ENCODE assay signal across 8 mouse cellular contexts in the genomic region with DNA sequence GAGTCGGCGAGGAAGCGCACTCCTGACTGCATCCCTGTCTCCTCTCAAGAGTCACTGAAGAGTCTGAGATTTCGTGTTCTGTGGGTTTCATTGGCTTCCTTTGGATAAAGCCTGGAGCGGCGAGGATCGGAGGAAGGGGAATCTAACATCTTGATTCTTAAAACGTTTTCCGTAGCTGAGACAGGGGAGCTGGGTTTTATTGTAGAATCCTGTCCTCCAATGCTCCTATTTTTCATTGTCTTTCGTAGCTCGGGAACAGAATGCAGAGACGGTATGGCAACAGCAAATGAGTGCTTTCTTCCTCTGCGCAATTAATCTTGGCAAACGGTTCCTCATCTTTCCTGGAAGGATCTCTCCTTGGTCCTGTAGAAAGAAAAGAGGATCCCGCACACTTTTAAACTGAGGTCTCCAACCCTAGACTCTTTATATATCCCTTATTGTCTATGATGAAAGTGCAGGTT. TPM values are rescaled to one million over a fixed set of nuclear protein-coding genes. Genes with fewer than 3 reads are reported as not detected.
DNase-seq lines count a peak whose midpoint lies in the region; ATAC-seq lines count a peak whose summit lies in the region.

No protein-coding gene starts in this region.

- peak; percentile 17 for DNase-seq in cerebellum, adult 11 months
- no peak for DNase-seq in cerebellum, adult 11-12 months
- DNase-seq in right cerebral cortex, adult 18-20 months, result peak; percentile 45
- no peak for DNase-seq in right cerebral cortex, postnatal 14 days
- peak; percentile 67 for DNase-seq in intestine, embryonic 14.5 days (ENCODE audit: low spot score)
- DNase-seq in neural tube, embryonic 11.5 days (ENCODE audit: low spot score), result peak; percentile 41
- no peak for DNase-seq in thymus, postnatal 4 days

- 0 out of 2 replicates have a peak, but pooled peaks have one; percentile 4 for ATAC-seq in intestine, embryonic 14.5 days (replicated peaks; ENCODE audit: low FRiP score, low TSS enrichment, low read depth)
- no peak for ATAC-seq in neural tube, embryonic 11.5 days (ENCODE audit: insufficient read depth, low FRiP score, low TSS enrichment)
- no peak for ATAC-seq in CD4-positive, CD25-positive, alpha-beta regulatory T cell, adult 4 months

- H3K9me3 ChIP-seq in intestine, embryonic 14.5 days (ENCODE audit: control insufficient read depth, low read length), result no peaks in the 10 kb centered on the region
- no peaks in the 10 kb centered on the region for H3K9me3 ChIP-seq in neural tube, embryonic 11.5 days (ENCODE audit: control insufficient read depth, low read length)

- peak overlapping the region; percentile 29 for H3K9ac ChIP-seq in intestine, embryonic 14.5 days (ENCODE audit: low read length)
- H3K9ac ChIP-seq in neural tube, embryonic 11.5 days (ENCODE audit: low read length), result peak overlapping the region; percentile 35

- no peaks in the 10 kb centered on the region; the same call in 1 of the 2 replicates for H3K4me1 ChIP-seq in intestine, embryonic 14.5 days (replicated peaks; ENCODE audit: control insufficient read depth, insufficient read depth, low read length)
- no peaks in the 10 kb centered on the region for H3K4me1 ChIP-seq in neural tube, embryonic 11.5 days (ENCODE audit: control insufficient read depth, insufficient read depth, low read length)

- H3K27me3 ChIP-seq in intestine, embryonic 14.5 days (replicated peaks; ENCODE audit: control insufficient read depth, insufficient read depth, low read length), result 0 out of 2 replicates have a peak, but pooled peaks cover 3% of the 10 kb centered on the region
- no peaks in the 10 kb centered on the region for H3K27me3 ChIP-seq in neural tube, embryonic 11.5 days (ENCODE audit: control insufficient read depth, insufficient read depth, low read length)

- H3K27ac ChIP-seq in intestine, embryonic 14.5 days (ENCODE audit: low read depth), result no peak overlapping the region
- no peak overlapping the region for H3K27ac ChIP-seq in neural tube, embryonic 11.5 days (ENCODE audit: low read depth, low read length)

- whole genome bisulfite sequencing in intestine, embryonic 14.5 days, result under 1% methylated on average over 15 of the region's 15 CpGs
- WGBS in neural tube, embryonic 11.5 days, result under 1% methylated on average over 15 of the region's 15 CpGs

- no peaks in the 10 kb centered on the region for H3K36me3 ChIP-seq in intestine, embryonic 14.5 days (ENCODE audit: control insufficient read depth, insufficient read depth, low read length)
- H3K36me3 ChIP-seq in neural tube, embryonic 11.5 days (ENCODE audit: control insufficient read depth, insufficient read depth, low read length), result no peaks in the 10 kb centered on the region

- H3K4me3 ChIP-seq in intestine, embryonic 14.5 days (ENCODE audit: low read depth, low read length), result peak overlapping the region; percentile 45
- peak overlapping the region; percentile 46 for H3K4me3 ChIP-seq in neural tube, embryonic 11.5 days (ENCODE audit: low read depth, low read length)

- H3K4me2 ChIP-seq in intestine, embryonic 14.5 days (ENCODE audit: low read length), result peak overlapping the region; percentile 69
- H3K4me2 ChIP-seq in neural tube, embryonic 11.5 days (ENCODE audit: low read depth), result peak overlapping the region; percentile 62

RNA-seq across cellular contexts. Expression of gene Gpx5, which starts 33.3 kb away (rescaled TPM):
- not detected in 2 replicates for polyA plus RNA-seq in intestine, embryonic 14.5 days (2014; fragmentation: Nextera tagmentation; extraction: Ambion mirVana)
- polyA plus RNA-seq in neural tube, embryonic 11.5 days (2014; fragmentation: Nextera tagmentation; extraction: Ambion mirVana), result not detected in 2 replicates
- polyA plus RNA-seq in CD4-positive, CD25-positive, alpha-beta regulatory T cell, adult 4 months (2017; shearing (Covaris generic)), result not detected

RNA-seq across cellular contexts. Expression of gene Gpx6, which starts 52.7 kb away (rescaled TPM):
- polyA plus RNA-seq in intestine, embryonic 14.5 days (2014; fragmentation: Nextera tagmentation; extraction: Ambion mirVana), result 0.43 TPM in 1 of 2 replicates, not detected in the other
- 0.30 TPM in 1 of 2 replicates, not detected in the other for polyA plus RNA-seq in neural tube, embryonic 11.5 days (2014; fragmentation: Nextera tagmentation; extraction: Ambion mirVana)
- not detected for polyA plus RNA-seq in CD4-positive, CD25-positive, alpha-beta regulatory T cell, adult 4 months (2017; shearing (Covaris generic))

Comparison
In these comparisons a context has a peak if more than half of its experiments do, and no peak if none do; other contexts are left out.
1. DNase-seq: peak in cerebellum, adult 11 months (single experiment), right cerebral cortex, adult 18-20 months (single experiment), intestine, embryonic 14.5 days (single experiment) and neural tube, embryonic 11.5 days (single experiment); none in cerebellum, adult 11-12 months (single experiment), right cerebral cortex, postnatal 14 days (single experiment) and thymus, postnatal 4 days (single experiment).